Comparison of ENCODE assay signal across 8 mouse cellular contexts in the genomic region with DNA sequence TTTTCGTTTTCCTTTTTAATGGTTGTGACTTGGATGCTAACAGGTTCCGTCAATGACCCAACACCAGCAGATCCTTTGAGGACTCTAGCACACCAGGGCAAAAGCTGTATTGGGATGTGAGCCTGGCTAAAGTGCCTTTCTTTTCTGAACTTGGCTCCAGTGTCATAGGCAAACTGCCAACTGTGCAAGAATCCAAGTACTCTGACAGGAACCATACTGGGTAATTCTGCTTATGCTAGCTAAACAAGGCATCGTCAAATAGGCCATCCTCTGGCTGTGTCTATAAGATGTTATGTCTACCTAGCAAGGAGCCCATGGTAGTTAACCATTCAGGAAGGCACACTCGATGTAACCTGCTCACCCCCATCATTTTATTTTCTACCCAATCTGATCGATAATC. TPM values are rescaled to one million over a fixed set of nuclear protein-coding genes. Genes with fewer than 3 reads are reported as not detected.
A peak's percentile ranks its signal among the peaks of the same experiment; 100 is the strongest.
DNase-seq lines count a peak whose midpoint lies in the region.
"Had no signal": no experiment of that assay in that cellular context is flagged by ENCODE, and none has a peak within 500 bp of the region (broad histone marks: within the 10 kb centered on the region; RNA-seq: fewer than 3 reads in every experiment).

No protein-coding gene starts in this region.

- intact Hi-C loops in left cerebral cortex, postnatal 4 days (cut with DNase I): no loop called here
- intact Hi-C loops in heart, postnatal 36 days (cut with DNase I): no loop called here

- peak; percentile 65 for DNase-seq in left cerebral cortex, postnatal 4 days
- DNase-seq in left cerebral cortex, adult 11 months (ENCODE audit: low spot score): no peak
- peak; percentile 81 to 86 for DNase-seq in cerebellum, postnatal 10 days
- peak; percentile 77 to 78 for DNase-seq in heart, postnatal 36 days
- peak; percentile 16 for DNase-seq in ovary, postnatal 10 days (ENCODE audit: low spot score)
- DNase-seq in layer of hippocampus, adult 8-10 months (ENCODE audit: low spot score in 2 of 2): no peak
- DNase-seq in layer of hippocampus, postnatal 36 days: no peak
- DNase-seq: layer of hippocampus, adult 9-11 months had no signal

RNA-seq across cellular contexts. Expression of gene Itgb6, which starts 51.1 kb away (rescaled TPM):
- total RNA-seq in left cerebral cortex, postnatal 4 days (2021): not detected
- total RNA-seq in heart, postnatal 36 days (2021): 10 to 100 TPM; 15.2 to 16.7 TPM
- under 1 TPM in 1 of 4 experiments, not detected in 3; 0.11 TPM for total RNA-seq in layer of hippocampus, adult 8-10 months (2022)
- total RNA-seq in layer of hippocampus, postnatal 36 days (2021): under 1 TPM in 1 of 2 experiments, not detected in 1; 0.08 TPM

Comparison
In these comparisons a context has a peak if more than half of its experiments do, and no peak if none do; other contexts are left out.
1. DNase-seq: peak in left cerebral cortex, postnatal 4 days (single experiment), cerebellum, postnatal 10 days (2 of 2), heart, postnatal 36 days (2 of 2) and ovary, postnatal 10 days (single experiment); none in left cerebral cortex, adult 11 months (single experiment), layer of hippocampus, adult 8-10 months (0 of 2) and layer of hippocampus, postnatal 36 days (0 of 2).
2. RNA of gene Itgb6, which starts 51.1 kb away (total RNA-seq): 15.2 to 16.7 TPM in heart, postnatal 36 days; 0.11 TPM in layer of hippocampus, adult 8-10 months, 0.08 TPM in layer of hippocampus, postnatal 36 days and not detected in left cerebral cortex, postnatal 4 days; every median in the first group is over 10 times any median in the second.